Mouse (Mus musculus): ENCODE results near the gene Sel1l.

GRCm38 (mm10) chr12:91837401-91838065, 11.4 kb downstream of the Sel1l start:
- TF ChIP-seq CTCF (IDR thresholded peaks at IDR 0.05; ENCODE audit: low read depth, low read length) (no peak), TAL1 (conservative IDR thresholded peaks at IDR 0.05; ENCODE audit: low read depth, low read length) (no peak), GATA1 (IDR thresholded peaks at IDR 0.05; ENCODE audit: borderline replicate concordance, low read length) (no peak), POLR2AphosphoS5 (IDR thresholded peaks at IDR 0.05; ENCODE audit: insufficient replicate concordance, low read depth, low read length) (no peak), GATA2 (IDR thresholded peaks at IDR 0.05; ENCODE audit: borderline replicate concordance, low read depth, low read length) (no peak)
